Mouse (Mus musculus): ENCODE results near the gene Mbd4.

Mbd4 gene

GRCm38 (mm10) chr6:115815041-115815440 lies 38.1 kb downstream of the Mbd4 start:
- CTCF ChIA-PET, result interaction anchor here (1.0 kb wide), 1 partner anchor 19 kb away, joined by 3 read pairs; no protein-coding TSS in a partner anchor

DNA sequence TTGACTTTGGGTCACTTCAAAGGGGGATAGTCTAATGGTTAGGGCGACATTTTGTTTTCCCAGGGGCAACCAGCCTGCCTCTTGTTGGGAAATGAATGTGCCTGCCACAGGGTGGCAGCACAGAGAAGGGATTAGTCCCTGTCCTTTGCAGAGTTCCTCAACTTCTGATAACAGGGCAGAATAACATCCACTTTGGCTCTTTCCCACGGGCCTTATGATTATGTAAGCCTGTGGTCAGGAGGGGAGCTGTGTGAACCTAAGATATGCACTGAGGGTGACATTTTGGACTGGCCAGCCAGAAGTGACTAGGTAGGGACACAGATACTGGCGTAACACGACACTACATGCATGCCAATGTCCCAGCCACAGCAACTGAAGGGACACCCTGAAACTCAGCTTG lies 39.1 kb downstream of the Mbd4 start:
- CTCF ChIA-PET, result no interaction called here

DNA sequence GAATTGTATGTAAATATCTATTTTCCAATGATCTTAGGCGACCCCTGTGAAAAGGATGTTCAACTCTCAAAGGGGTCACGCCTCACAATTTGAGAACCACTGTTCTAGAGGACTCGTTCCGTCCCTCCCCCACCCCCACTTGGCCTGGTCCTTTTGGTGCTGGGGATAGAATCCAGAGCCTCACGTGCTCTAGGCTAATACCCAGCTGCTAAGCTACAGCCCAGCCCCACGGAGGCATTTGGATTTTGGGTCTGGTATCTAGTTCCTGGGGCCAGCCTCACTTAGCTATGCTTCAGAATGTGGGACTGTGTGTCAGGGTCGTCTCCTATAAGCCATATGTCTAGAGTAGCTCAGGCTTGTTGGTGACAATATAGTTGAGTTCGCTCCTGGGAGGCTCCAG lies 41.6 kb downstream of the Mbd4 start:
- CTCF ChIA-PET, result no interaction called here

DNA sequence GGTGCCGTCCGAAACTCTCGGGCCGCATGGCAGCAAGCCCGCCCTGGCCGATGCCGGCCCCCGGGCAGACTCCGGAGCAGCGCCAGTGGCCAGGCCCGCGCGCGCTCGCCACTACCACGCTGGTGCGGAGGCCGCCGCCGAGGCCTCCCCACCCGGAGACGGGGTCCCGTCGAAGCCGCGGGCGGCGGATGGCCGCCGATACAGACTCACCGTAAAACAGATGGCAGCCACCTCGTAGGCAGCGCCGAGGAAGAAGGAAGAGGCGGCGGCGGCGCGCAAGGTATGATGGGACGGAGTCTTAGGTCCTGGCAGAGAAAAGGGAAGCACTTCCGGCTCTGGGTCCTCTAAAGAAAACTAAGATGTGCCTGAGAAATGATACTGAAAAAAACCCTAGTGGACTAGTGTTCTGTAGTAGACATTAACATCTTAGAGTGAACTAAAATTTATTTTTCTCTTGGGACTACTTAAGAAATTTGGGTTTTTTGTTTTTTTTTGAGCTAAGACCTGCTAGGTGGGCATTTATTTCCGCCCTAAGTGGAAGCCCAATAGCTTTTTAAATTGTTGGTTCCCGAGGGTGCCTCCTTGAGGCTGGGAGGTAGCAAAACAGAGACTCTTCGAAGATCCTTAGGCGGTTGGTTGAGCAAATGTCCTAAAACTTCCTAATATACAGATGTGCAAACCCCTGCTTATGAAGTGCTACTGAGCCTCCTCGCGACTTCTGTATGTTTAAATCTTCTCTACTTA lies 44.5 kb downstream of the Mbd4 start, which contains the start of gene Rpl32:
Rpl32 (minus strand) TSS at position 260 of the 744 bp plus-strand sequence.
- CTCF ChIA-PET, result interaction anchor here (0.7 to 1.0 kb wide), 3 partner anchors 39 to 1978 kb away, joined by 3 to 4 read pairs (median 3); partner anchors contain the start of gene Plxnd1

- CTCF ChIA-PET, result interaction anchor here (1.0 kb wide), 1 partner anchor 40 kb away, joined by 3 read pairs; no protein-coding TSS in a partner anchor
Measured at GRCm38 (mm10) chr6:115808196-115808487, 45.0 kb downstream of the Mbd4 start.

DNA sequence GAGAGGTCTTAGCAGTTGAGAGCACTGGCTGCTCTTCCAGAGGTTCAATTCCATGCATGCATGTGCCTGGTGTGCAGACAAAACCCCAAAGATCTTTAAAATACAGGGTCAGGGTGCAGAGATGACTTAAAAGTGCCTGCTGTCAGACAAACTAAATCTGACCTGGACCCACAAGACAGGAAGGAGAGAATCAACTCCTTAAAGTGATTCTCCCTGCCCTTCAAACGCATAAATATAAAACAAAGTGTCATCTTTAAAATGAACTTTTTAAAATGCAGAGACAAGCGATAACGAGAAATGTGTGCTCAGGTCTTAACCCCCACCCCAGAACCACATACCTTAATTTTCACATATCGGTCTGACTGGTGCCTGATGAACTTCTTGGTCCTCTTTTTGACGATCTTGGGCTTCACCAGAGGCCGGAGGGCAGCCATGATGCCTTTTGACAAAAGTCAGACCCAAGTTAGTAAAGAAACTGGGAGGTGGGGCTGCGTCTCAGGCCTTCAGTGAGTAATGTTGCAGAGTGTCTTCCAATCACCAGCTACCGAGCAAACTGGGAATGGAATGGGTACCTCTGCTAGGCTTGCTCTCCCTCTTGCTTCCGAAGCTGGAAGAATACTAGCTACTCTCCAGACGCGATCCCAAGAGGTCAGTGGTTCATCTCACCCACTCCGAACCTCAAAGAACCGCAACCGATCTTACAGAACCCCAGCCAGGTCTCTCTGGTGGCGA lies 45.5 kb downstream of the Mbd4 start:
- CTCF ChIA-PET, result interaction anchor here (1.0 kb wide), 1 partner anchor 40 kb away, joined by 3 read pairs; no protein-coding TSS in a partner anchor

DNA sequence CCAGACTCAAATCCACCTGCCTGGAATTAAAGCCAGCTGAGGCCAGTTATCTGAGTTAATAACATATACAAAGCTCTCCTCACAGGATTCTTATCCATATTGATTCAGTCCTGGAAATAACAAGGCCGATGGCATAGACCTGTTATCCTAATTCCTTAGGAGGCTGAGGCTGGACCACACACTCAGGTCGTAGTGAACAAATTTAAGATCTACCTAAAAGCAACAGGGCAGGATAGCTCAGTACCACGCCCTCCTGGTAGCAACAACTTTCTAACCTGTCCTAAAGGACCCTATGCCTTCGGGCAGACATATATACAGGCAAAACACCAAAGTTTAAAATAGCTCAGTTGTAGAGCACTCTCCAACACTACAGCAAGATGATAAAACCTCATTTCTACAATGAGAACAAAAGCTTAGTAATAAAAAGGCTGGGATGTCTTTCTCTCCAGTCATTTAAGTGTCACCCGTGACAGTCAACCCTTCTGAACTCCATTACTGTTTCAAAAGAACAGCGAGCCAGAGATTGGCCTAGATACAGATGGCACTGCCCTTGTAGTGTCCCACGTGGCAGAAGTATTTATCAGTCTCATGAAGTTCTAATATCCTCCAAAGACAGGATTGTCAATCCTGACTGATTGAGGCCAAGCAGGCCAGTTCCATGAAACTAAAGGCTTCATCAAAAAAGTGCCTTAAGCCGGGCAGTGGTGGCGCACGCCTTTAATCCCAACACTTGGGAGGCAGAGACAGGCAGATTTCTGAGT lies 48.6 kb downstream of the Mbd4 start:
- CTCF ChIA-PET, result no interaction called here

DNA sequence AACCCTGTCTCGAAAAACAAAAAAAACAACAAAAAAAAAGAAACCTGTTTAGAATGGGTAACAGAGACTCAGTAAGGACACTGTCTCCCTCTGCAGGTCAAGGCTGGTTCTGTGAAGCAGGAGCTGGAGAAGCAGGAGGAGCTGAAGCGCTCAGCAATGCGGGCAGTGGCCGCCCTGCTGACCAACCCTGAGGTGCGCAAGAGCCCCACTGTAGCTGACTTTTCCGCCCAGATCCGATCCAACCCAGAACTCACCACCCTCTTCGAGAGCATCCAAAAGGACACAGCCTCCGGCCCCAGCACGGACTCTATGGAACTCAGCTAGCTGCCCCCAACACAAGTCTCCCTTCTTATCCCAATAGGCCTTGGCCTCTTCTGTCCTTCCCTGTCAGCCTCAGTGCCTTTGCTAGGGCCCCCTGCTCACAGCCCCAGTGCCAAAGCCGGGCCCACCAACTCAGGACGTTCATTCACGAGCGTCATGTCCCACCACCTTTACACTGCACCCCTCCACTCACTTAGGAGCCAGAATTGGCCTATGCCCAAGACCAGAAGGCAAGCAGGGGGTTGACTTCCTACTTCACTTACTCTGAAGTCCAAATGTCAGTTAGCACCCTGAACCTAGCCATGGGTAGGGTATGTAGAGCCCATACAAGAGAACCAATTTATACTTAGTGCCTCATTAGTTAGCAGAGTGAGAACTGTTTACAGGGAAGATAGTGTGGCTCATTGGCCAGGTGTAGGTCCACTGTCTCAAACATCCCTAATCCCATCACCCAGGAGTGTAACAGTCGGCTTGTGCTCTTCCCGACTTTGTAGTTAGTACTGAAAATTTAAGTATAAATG lies 49.4 kb downstream of the Mbd4 start:
- CTCF ChIA-PET, result interaction anchor here (0.6 to 0.7 kb wide), 2 partner anchors 145 to 175 kb away, joined by 6 to 10 read pairs; no protein-coding TSS in a partner anchor

DNA sequence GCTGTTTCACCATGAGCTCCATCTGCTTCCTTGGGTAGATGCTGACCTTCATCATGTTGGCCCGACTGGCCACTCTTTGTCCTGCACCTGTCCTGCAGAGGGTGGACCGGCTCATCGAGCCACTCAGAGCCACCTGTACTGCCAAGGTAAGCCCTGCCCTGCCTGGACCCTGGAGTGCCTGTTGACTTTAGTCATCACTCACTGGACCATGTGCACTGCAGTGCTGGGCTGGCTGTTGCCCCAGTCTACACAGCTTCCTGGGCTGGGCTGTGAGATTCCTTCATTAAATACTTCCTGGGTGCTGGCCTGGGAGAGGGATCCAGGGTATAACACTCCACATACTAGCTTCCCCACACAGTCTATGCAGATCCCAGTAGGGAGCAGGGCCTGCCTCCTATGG lies 51.4 kb downstream of the Mbd4 start:
- CTCF ChIA-PET, result no interaction called here

- CTCF ChIA-PET, result no interaction called here
Measured at GRCm38 (mm10) chr6:115792691-115793215, 60.4 kb downstream of the Mbd4 start.

DNA sequence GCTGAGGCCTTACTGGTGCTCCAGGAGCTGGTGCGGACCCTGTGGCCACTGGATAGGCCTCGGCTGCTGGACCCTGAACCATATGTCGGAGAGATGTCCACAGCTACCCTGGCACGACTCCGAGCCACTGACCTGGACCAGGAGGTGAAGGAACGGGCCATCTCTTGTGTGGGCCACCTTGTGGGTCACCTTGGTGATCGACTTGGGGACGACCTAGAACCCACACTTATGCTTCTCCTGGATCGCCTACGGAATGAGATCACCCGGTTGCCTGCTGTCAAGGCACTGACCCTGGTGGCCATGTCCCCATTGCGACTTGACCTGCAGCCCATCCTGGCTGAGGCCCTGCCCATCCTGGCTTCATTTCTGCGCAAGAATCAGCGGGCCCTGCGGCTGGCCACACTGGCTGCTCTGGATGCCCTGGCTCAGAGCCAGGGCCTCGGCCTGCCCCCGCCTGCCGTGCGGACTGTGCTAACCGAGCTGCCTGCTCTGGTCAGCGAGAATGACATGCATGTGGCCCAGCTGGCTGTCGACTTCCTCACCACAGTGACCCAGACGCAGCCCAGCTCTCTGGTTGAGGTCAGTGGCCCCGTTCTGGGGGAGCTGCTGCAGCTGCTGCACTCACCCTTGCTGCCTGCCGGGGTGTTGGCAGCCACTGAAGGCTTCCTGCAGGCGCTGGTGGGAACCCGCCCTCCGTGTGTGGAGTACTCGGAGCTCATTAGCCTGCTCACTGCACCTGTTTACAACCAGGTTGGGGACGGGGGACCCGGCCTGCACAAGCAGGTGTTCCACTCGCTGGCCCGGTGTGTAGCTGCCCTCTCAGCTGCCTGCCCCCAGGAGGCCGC lies 61.1 kb downstream of the Mbd4 start:
- CTCF ChIA-PET, result no interaction called here

DNA sequence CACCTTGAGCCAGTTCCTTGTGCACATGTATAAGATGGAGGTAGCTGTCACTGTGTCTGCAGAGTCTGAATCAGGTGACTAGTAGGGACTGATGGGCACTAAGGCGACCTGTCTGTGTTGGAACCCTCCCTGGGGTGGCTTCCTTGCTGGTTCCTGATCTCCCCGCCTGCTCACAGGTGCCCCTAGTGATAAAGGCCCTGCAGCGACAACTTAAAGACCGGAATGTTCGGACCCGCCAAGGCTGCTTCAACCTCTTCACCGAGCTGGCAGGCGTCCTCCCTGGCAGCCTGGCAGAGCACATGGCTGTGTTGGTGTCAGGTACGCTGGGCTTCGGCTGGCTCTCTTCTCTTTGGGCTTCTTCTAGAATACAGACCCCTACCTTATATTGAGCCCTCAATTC lies 62.2 kb downstream of the Mbd4 start:
- CTCF ChIA-PET, result no interaction called here

Measured in spleen, embryonic (tissue).